Mouse (Mus musculus): ENCODE results near the gene Map2k3.

Map2k3 gene

DNA sequence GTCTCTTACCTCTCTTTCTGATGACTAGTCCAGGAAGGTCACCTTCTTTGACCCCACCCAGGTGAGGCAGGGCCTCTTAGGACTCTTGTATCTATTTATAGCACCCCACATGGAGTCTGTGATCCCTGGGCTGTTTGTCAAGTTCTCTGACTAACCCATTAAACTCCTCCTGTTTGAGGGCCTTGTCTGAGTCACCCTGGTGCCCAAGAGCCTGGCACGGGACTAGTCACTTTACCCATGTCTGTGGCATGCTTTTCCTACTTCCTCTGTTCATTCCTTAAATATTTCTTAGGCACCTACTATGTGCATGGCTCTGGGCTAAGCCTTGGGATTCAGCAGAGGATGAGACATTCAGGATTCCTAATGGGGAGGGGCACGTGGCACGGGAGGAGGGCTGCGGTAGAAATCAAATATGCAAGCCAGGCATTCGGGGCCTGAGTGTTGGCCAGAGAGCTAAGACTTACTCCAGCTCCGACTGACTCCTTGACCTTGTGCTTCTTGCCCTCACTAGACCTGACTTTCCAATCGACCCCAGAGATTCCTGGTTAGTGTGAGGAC is 1.0 kb upstream of the Map2k3 start:
- DNase-seq, result peak; percentile 96

- no peak for DNase-seq
These were observed 458 bp upstream of the Map2k3 start for GRCm38 (mm10) chr11:60931282-60931868.

DNA sequence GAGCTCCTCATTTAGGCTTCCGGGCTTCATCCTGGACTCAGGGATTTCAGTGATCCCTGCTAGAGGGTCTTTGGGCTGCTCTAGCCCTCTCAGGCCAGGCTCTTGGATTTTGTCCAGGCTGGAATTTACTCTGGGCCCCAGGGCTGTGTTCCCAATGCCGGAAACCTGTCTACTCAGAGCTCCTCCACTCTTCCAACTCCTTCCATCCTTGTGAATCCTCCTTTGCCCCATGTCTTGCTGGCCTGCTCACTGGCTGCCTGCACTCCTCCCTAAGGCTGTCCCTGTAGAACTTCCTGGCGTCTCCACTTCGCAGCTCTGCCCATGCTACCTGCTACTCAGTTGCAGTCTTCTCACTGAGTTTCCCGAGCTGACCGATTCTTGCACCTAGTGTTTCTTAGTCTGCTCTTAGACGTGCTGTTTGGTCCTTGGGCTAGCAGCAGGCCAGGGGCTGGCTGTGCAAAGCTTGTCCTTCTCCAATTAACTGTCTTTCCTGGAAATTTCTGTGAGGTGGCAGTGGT is 729 bp downstream of the Map2k3 start:
- peak; percentile 92 for DNase-seq

- peak; percentile 99 for DNase-seq
These were observed 1.5 kb downstream of the Map2k3 start for GRCm38 (mm10) chr11:60933178-60933930.

GRCm38 (mm10) chr11:60934795-60935194 is 3.0 kb downstream of the Map2k3 start:
- DNase-seq, result no peak

DNA sequence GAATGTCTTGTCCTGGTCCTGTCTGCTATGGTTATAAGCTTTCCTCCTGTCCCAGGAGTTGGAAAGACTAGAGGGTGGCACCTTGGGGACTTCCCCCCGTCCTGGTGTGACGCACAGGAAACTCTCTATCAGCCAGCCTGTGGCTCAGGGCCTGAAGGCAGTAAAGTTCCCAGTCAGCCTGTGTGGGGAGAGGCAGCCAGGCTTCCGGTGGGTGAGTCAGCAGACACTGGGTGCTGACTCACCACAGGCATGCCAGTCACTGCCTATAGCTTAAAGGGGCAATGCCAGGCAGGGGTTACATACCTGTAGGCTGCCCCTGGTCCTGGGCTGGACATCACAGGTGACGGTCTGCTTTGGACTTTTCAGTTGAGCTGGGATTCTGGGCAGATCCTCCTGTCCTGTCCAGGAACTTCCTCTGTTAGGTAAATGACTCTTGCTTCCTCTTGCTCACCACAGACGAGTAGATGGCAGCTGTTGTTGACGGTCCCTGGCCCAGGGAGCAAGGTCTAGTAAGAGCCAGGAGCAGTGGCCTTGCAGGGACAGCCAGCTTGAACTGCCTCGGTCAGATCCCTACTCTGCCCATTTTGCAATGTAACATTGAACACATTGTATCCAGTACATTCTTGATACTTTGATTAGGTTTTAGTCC is 3.6 kb downstream of the Map2k3 start:
- peak; percentile 99 for DNase-seq

GRCm38 (mm10) chr11:60935975-60936373 is 4.1 kb downstream of the Map2k3 start:
- DNase-seq, result no peak

- no peak for DNase-seq
These were observed 5.8 kb downstream of the Map2k3 start for GRCm38 (mm10) chr11:60937611-60938010.

DNA sequence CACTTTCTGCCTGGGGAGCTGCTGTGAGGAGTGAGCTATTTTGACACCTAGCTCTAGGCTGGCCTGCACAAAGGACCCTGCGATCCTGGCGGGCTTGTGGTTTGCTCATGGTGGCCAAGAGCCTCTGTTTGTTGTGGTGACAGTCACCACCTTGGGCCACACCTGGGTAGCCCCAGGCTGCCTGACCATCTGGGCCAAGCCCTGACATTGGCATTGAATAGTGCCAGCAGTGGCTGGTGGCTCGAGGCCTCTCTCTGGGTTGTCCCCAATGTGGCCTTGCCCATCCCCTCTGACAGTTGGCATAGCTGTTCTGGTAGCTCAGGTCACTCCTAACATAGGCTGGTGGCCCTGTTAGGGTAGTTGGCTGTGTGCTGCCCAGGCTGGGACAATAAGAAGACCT is 7.7 kb downstream of the Map2k3 start:
- peak; percentile 98 for DNase-seq

DNA sequence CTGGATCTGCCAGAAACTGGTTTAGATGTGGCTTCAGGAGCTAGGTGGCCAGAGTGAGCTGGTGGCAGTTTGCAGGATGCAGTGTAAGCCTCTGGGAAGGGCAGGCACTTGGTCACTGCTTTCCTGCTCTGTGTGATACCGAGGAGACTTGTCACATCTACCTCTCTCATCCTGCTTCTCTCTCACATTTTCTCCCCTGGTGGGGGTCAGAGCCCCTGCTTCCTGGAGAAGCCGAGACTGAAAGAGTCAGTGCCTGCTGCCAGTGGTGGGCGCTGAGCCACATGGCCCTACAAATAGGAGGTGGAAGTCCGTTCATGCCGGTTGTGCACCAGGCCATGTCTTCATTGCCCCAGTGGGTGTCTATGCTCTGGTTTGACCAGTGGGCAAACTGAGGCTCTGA is 8.7 kb downstream of the Map2k3 start:
- DNase-seq, result no peak

GRCm38 (mm10) chr11:60941370-60941769 is 9.5 kb downstream of the Map2k3 start:
- no peak for DNase-seq

DNA sequence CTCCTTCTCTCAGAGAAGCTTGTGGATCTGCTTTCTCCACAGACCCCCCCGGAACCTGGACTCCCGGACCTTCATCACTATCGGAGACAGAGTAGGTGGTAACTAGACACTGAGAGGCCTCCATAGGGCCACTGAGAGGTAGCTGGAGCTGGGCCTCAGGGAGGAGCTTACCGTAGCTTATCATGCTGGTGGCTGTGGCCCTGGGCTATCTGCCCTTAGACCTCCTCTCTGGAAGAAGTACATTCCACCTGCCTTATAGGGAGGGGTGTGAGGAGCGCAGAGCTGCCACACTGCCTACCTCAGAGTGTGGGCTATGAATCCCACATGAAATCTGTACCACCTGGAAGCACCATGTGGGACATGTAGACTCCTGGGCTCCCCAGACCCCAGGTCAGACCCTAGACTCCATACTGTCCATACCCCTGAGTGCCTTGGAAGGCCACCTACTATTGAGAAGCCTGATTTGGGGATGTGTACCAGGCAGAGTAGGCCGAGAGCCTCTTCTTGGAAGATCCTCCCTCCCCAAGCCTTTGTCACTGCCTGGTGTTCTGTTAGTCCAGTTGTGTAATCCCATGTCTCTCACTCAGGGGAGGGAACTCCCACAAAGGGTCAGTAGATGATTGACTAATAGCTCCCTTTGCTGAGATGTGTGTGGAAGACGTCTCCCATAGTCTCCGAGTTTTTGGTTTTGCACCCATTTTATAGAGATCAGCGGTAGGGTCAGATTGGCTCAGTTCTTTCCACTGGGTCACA is 10.6 kb downstream of the Map2k3 start:
- DNase-seq, result no peak

DNA sequence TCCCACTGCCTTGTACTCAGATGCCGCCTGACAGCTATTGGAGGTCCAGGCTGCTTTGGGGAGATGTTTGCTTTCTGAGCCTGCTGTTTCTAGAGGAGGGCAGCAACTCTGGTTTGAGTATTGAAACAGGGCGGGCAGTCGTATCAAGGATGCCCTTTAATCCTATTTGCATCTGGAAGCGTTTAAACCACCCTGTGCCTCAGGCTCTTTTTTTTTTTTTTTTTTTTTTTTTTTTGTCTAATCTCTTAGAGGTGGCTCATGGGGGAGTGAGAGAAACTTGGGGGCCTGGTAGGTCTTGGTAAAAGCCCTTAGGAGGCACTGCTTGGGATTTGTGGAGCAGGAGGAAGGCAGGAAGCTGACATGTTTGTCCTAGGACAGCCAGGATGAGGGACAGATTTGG is 13.2 kb downstream of the Map2k3 start:
- DNase-seq, result no peak

DNA sequence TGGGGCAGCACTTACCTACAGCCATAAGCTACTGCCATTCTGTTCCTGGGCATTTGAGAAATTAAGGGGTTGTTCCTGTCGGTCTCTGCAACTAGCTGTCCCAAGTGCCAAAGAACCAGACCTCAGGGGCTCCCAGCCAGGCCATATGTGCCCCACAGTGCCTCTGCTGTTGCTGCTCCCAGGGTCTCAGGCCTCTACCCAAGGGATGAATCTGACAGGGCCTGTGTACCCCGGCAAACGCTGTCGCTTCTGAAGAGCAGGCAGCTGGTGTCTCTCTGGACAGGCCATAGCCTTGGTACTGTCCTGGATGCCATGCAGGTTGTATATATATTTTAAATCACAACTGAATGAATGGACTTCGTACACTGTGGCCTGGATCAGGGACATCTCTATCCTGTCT is 20.1 kb downstream of the Map2k3 start:
- peak; percentile 85 for DNase-seq

- peak; percentile 81 for DNase-seq
These were observed 20.5 kb downstream of the Map2k3 start for GRCm38 (mm10) chr11:60952362-60952761.

DNA sequence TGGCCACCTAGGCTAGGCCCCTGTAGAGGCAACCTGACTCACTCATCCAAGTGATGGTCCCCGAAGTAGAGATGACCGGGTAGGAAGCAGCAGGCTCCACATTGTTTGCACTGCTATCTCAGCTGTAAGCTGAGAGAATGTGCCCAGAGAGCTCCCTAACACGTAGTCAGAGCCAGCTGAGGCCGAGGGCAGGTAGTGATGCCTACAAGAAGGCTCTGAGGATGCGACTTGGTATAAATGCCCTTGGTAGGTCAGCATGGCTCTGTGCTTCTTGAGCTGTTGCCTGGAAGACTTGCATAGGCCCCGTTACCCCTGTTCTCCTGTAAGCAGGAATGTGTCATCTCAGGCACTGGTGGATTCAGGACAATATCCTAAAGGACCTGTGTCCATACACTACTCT is 21.2 kb downstream of the Map2k3 start:
- peak; percentile 86 for DNase-seq

DNA sequence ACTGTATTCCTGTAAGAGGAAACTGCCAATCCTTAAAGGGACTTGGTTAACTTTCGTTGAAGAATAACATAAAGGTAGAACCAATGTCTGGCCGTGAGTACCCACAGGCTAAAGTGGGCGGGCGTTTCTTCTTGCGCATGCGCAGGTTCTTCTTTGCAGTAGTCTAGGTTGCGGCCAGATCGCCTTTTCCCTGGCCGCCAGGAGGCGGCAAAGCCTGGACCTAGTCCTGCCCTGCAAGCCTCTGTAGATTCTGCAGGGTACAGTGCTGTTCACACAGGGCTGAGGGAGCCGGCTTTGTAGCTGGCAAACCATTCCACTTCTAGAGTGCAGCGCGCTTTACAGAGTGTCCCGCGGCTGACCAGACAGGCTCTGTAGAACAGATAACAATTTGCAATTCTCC is 22.0 kb downstream of the Map2k3 start:
- DNase-seq, result peak; percentile 98

- DNase-seq, result peak; percentile 93
These were observed 22.6 kb downstream of the Map2k3 start for GRCm38 (mm10) chr11:60954255-60955104.

GRCm38 (mm10) chr11:60955621-60956383 is 24.0 kb downstream of the Map2k3 start:
- peak; percentile 87 for DNase-seq

- DNase-seq, result peak; percentile 72
These were observed 27.1 kb downstream of the Map2k3 start for GRCm38 (mm10) chr11:60958948-60959347.

DNA sequence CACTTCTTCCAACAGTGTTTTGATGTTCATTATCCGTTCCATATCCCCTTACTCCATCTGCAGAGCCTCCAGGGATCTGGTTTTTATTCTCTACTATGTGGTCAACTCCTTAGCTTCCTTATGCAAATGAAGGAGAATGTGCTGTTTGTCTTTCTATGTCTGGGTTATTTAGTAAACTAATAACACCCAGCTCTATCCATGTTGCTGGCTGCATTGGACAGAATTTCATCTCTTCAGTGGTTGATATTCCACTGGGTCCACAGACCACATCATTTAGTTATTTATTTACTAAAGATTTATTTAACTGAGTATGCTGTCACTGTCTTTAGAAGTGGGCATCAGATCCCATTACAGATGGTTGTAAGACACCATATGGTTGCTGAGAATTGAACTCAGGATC is 29.3 kb downstream of the Map2k3 start:
- DNase-seq, result no peak
